Mouse (Mus musculus): ENCODE results near the gene Mgp.

DNA sequence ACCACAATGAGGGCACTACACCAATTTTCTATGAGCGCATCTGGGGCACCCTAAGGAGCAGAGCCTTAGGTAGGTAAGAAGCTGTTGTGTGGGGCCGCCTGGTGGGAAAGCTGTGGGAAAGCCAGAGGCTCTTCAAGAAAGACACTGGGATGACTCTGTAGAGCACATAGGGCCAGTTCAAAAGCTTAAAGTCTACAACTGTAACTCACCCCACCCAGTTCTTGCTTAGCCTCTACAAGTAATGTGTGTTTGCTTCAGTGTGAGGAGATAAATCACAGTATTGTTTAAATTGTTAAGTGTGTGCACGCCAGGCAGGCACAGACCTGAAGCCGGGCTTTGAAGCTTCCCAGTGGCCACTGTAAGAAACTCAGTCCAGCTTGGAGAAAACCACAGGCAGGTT lies 9.5 kb downstream of the Mgp start:
- TF ChIP-seq CTCF (IDR thresholded peaks at IDR 0.05) (no peak), EP300 (IDR thresholded peaks at IDR 0.05) (no peak)
